Mouse (Mus musculus) myocyte (in vitro differentiated cells): Measurements from ENCODE around the gene Kank1. TPM values are rescaled to one million over a fixed set of nuclear protein-coding genes. Genes with fewer than 3 reads are reported as not detected.

ENCODE experiments used
- H3K27me3 ChIP-seq: one replicate; pipeline ENCODE4 v1.6.1; 2011; ENCODE audit not compliant: control insufficient read depth, insufficient read depth, insufficient read length
- H3K36me3 ChIP-seq: one replicate; pipeline ENCODE4 v1.6.1; 2011; ENCODE audit not compliant: control insufficient read depth, insufficient read depth
- H3K4me2 ChIP-seq: one replicate; pipeline ENCODE4 v1.6.1; 2011; ENCODE audit warnings: low read depth, control low read depth
- H3K4me3 ChIP-seq: one replicate; pipeline ENCODE4 v1.5.1; 2011; ENCODE audit warnings: mild to moderate bottlenecking, control low read depth, moderate library complexity
- H3K79me2 ChIP-seq: one replicate; pipeline ENCODE4 v1.6.1; 2011; ENCODE audit not compliant: control insufficient read depth, insufficient read depth
- H3ac ChIP-seq: one replicate; pipeline ENCODE4 v1.6.1; 2011; ENCODE audit not compliant: control insufficient read depth, insufficient read length
- CEBPB ChIP-seq: IDR thresholded peaks from 2 replicates; pipeline ENCODE4 v1.6.1; 2011; ENCODE audit warnings: mild to moderate bottlenecking, moderate library complexity; ENCODE audit not compliant: poor library complexity, insufficient read depth, severe bottlenecking
- E2F4 ChIP-seq: IDR thresholded peaks from one replicate; pipeline ENCODE4 v1.6.1; 2011; ENCODE audit warnings: mild to moderate bottlenecking, control low read depth, moderate library complexity; ENCODE audit not compliant: insufficient read depth
- MAX ChIP-seq: IDR thresholded peaks from one replicate; pipeline ENCODE4 v1.6.1; 2011; ENCODE audit warnings: low read depth, mild to moderate bottlenecking, control low read depth
- MYOD1 ChIP-seq, 3 experiments: IDR thresholded peaks; one replicate each; pipeline ENCODE4 v1.6.1; 2011; ENCODE audit warnings: control low read depth in 2 of 3, low read depth in 2 of 3, mild to moderate bottlenecking in 2 of 3, moderate library complexity in 1 of 3; ENCODE audit not compliant: insufficient read length in 2 of 3, control insufficient read depth in 1 of 3
- MYOG ChIP-seq, 3 experiments: IDR thresholded peaks; one replicate each; pipeline ENCODE4 v1.6.1; 2011; ENCODE audit warnings: control low read depth in 2 of 3, low read depth in 2 of 3, mild to moderate bottlenecking in 2 of 3; ENCODE audit not compliant: insufficient read length in 2 of 3, control insufficient read depth in 1 of 3, insufficient read depth in 1 of 3
- POLR2A ChIP-seq: IDR thresholded peaks from one replicate; pipeline ENCODE4 v1.6.1; 2011; ENCODE audit warnings: low read depth, mild to moderate bottlenecking, control low read depth, moderate library complexity; ENCODE audit not compliant: insufficient read length
- POLR2AphosphoS2 ChIP-seq: IDR thresholded peaks from one replicate; pipeline ENCODE4 v1.6.1; 2011; ENCODE audit warnings: low read depth, control low read depth; ENCODE audit not compliant: insufficient read length
- REST ChIP-seq: IDR thresholded peaks from one replicate; pipeline ENCODE4 v1.6.1; 2011; ENCODE audit warnings: mild to moderate bottlenecking, control low read depth, moderate library complexity; ENCODE audit not compliant: insufficient read depth, insufficient read length
- SRF ChIP-seq: IDR thresholded peaks from one replicate; pipeline ENCODE4 v1.6.1; 2011; ENCODE audit warnings: low read depth; ENCODE audit not compliant: control insufficient read depth, insufficient read length
- TCF12 ChIP-seq: IDR thresholded peaks from one replicate; pipeline ENCODE4 v1.6.1; 2011; ENCODE audit warnings: mild to moderate bottlenecking, control low read depth; ENCODE audit not compliant: poor library complexity, insufficient read depth, severe bottlenecking
- TCF3 ChIP-seq: IDR thresholded peaks from one replicate; pipeline ENCODE4 v1.6.1; 2011; ENCODE audit warnings: low read depth, control low read depth; ENCODE audit not compliant: insufficient read length
- USF1 ChIP-seq: IDR thresholded peaks from one replicate; pipeline ENCODE4 v1.6.1; 2011; ENCODE audit warnings: low read depth, mild to moderate bottlenecking, control low read depth, moderate library complexity
- polyA plus RNA-seq: library from polyadenylated mRNA; unstranded; fragments of >200 nt; fragmentation: generic; extraction: Trizol; gene quantifications from one replicate; pipeline ENCODE4 v1.2.1, GENCODE M21; 2012; ENCODE audit warnings: missing spikeins

Gene Kank1
- polyA plus RNA-seq, 1 experiment, result 4.3 TPM

- H3ac ChIP-seq, result no peak overlapping the region
- H3K4me3 ChIP-seq, result no peak overlapping the region
- H3K36me3 ChIP-seq, result no peaks in the 10 kb centered on the region
- no peaks in the 10 kb centered on the region for H3K27me3 ChIP-seq
- H3K4me2 ChIP-seq, result no peak overlapping the region
- no peaks in the 10 kb centered on the region for H3K79me2 ChIP-seq
- TF ChIP-seq MYOG (IDR thresholded peaks at IDR 0.05; ENCODE audit: control insufficient read depth in 1 of 3, insufficient read depth in 1 of 3, insufficient read length in 2 of 3, low read depth in 2 of 3) (no peak), SRF (no peak)
Measured at GRCm38 (mm10) chr19:25277761-25278160, 41.0 kb downstream of the Kank1 start.

GRCm38 (mm10) chr19:25279603-25280002 is 42.8 kb downstream of the Kank1 start:
- no peak for TF ChIP-seq POLR2AphosphoS2
- Histone ChIP-seq H3K4me2 (no peak overlapping the region), H3K36me3 (no peaks in the 10 kb centered on the region), H3ac (no peak overlapping the region), H3K27me3 (no peaks in the 10 kb centered on the region), H3K4me3 (no peak overlapping the region), H3K79me2 (no peaks in the 10 kb centered on the region)

- Histone ChIP-seq H3K27me3 (no peaks in the 10 kb centered on the region), H3ac (no peak overlapping the region), H3K4me2 (no peak overlapping the region), H3K4me3 (no peak overlapping the region), H3K36me3 (no peaks in the 10 kb centered on the region), H3K79me2 (no peaks in the 10 kb centered on the region)
- TF ChIP-seq TCF12 (no peak), POLR2AphosphoS2 (no peak), REST (no peak), USF1 (no peak), MYOD1 (IDR thresholded peaks at IDR 0.05; ENCODE audit: control insufficient read depth in 1 of 3, insufficient read length in 2 of 3, low read depth in 2 of 3) (no peak), CEBPB (no peak), MYOG (IDR thresholded peaks at IDR 0.05; ENCODE audit: control insufficient read depth in 1 of 3, insufficient read depth in 1 of 3, insufficient read length in 2 of 3, low read depth in 2 of 3) (no peak), TCF3 (no peak), MAX (no peak), E2F4 (no peak), POLR2A (no peak), SRF (no peak)
Measured at GRCm38 (mm10) chr19:25283665-25284064, 46.9 kb downstream of the Kank1 start.

- TF ChIP-seq CEBPB (no peak), MYOD1 (IDR thresholded peaks at IDR 0.05; ENCODE audit: control insufficient read depth in 1 of 3, insufficient read length in 2 of 3, low read depth in 2 of 3) (peak in 2 of 3 experiments; percentile 45 to 78), POLR2AphosphoS2 (no peak), MYOG (IDR thresholded peaks at IDR 0.05; ENCODE audit: control insufficient read depth in 1 of 3, insufficient read depth in 1 of 3, insufficient read length in 2 of 3, low read depth in 2 of 3) (peak in 1 of 3 experiments; percentile 16)
- Histone ChIP-seq H3K4me3 (no peak overlapping the region), H3K4me2 (no peak overlapping the region), H3K79me2 (no peaks in the 10 kb centered on the region), H3ac (no peak overlapping the region), H3K27me3 (peaks cover 10% of the 10 kb centered on the region), H3K36me3 (no peaks in the 10 kb centered on the region)
Measured at GRCm38 (mm10) chr19:25285756-25286538, 49.2 kb downstream of the Kank1 start.

- no peak overlapping the region for H3K4me2 ChIP-seq
- no peak for TF ChIP-seq SRF
- TF ChIP-seq TCF12, result no peak
- no peak for TF ChIP-seq POLR2AphosphoS2
- TF ChIP-seq POLR2A, result no peak
- no peak for TF ChIP-seq TCF3
- no peak for TF ChIP-seq CEBPB
- TF ChIP-seq MYOD1 (IDR thresholded peaks at IDR 0.05; ENCODE audit: control insufficient read depth in 1 of 3, insufficient read length in 2 of 3, low read depth in 2 of 3), result no peak
- H3K27me3 ChIP-seq, result peaks cover 10% of the 10 kb centered on the region
- H3K36me3 ChIP-seq, result no peaks in the 10 kb centered on the region
- no peak overlapping the region for H3K4me3 ChIP-seq
- no peak overlapping the region for H3ac ChIP-seq
- H3K79me2 ChIP-seq, result no peaks in the 10 kb centered on the region
Measured at GRCm38 (mm10) chr19:25290991-25291520, 54.3 kb downstream of the Kank1 start.
